Mouse (Mus musculus): ENCODE measurements around the gene Insl3.
A peak's percentile ranks its signal among the peaks of the same experiment; 100 is the strongest.
"Not testable (repeated sequence)": the region's sequence is repeated elsewhere in the genome, so short reads cannot be mapped to it uniquely, and the experiment has no call there.

The Insl3 gene

DNA sequence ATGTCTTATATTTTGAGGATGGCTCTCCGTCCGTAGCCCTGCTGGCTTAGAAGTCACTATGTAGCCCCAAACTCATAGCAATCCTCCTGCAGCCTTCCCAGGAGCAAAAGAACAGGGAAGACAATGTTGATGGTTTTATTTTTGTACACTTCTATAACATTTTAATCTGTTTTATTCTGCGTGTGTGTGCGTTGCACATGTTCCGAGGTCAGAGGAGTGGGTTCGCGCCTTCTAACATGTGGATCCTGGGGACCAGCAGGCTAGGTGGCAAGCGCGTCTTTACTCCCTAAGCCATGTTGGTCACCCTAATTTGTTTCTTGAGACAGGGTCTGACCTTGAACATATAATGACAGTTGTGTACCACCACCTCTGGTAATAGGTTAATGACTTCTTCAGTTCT, 12.2 kb upstream of the Insl3 start:
- DNase-seq (ENCODE audit: low spot score in 2 of 2): no peak

DNA sequence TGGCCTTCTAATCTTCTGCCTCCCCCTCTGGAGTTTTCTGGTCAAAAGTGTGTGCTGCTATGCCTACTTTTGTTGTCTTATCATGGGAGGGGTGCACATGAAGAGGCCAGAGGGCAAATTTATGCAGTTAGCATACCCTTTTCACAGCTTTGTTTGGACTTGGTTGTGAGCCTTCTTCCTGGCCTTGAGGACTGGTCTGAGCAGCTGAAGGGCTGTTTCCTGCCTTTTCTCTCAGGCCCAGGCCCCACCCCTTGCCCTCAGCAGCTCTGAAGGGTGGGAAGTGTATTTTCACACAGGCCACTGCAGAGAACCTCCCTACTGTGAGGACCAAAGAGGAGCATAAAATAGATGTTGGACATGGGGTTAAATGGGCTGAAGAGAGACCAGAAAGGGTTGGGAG, 11.5 kb upstream of the Insl3 start:
- DNase-seq (ENCODE audit: low spot score in 2 of 2): no peak

DNA sequence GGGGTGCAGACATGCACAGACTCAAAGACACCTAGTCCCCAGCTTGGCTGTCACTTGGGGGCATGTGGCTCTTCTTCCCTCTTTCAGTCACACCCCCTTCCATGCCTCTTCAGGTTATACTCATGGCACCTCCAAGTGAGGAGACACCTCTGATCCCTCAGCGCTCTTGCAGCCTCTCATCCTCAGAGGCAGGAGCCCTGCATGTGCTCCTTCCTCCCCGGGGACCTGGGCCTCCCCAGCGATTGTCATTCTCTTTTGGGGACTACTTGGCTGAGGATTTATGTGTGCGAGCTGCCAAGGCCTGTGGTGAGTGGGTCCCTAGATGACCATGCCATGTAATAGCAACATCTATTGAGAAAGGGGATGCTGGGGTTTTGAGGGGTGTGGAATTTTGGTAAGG, 10.8 kb upstream of the Insl3 start:
- DNase-seq (ENCODE audit: low spot score in 2 of 2): no peak

DNA sequence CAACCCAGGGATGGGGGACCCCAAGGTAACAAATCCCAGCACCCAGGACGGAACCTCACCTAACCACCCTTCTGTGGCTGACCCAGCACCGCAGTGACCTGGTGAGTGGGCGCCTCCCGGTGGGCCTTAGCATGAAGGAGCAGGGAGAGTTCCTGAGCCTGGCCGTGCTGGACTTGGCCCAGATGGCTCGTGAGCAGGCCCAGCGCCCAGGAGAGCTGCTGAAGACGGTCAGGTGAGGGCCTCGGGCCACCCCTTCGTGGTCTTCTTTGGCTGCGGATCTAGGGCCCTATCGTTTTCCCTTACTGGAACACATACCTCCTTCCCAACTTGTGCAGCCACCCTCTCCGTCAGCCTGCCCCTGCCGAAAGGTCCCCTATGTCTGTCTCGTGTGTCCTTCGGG, 9.9 kb upstream of the Insl3 start:
- DNase-seq (ENCODE audit: low spot score in 2 of 2): no peak

DNA sequence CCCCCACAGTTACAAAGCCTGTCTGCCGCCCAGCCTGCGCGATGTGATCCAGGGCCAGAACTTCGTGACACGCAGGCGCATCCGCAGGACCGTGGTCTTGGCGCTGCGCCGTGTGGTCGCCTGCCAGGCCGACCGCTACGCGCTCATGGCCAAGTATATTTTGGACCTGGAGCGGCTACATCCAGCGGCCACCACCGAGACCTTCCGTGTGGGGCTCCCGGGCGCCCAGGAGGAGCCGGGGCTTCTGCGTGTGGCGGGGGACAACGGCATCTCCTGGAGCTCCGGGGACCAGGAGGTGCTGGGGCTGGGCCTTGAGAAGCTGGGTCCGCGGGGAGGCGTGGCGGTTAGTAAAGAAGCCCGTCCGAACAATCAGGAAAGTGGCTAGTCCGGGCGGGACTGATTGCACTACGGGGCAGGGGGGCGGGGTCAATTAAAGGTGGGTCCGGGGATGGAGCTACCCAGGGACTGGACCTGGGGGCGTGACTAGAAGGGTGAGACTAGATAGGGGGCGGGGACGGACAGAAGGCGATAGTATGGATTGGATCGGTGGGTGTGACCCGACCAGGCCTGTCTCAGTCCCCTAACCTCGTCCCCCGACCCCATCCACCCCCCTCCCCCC, 9.4 kb upstream of the Insl3 start:
- no peak for DNase-seq (ENCODE audit: low spot score in 2 of 2)

DNA sequence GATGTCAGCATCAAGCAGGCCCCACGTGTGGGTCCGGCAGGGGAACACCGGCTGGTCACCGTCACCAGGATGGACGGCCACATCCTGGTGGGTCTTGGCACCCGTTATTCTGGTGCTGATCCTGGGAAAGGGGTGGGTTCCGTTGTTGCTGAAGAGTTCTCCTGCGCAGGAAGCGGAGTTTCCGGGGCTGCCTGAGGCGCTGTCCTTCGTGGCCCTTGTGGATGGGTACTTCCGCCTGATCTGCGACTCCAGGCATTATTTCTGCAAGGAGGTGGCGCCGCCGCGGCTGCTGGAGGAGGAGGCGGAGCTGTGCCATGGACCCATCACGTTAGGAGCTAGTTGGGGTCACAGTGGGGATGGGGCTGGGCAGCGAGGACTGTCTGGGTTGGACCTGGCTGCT, 8.5 kb upstream of the Insl3 start:
- DNase-seq (ENCODE audit: low spot score in 2 of 2): no peak

DNA sequence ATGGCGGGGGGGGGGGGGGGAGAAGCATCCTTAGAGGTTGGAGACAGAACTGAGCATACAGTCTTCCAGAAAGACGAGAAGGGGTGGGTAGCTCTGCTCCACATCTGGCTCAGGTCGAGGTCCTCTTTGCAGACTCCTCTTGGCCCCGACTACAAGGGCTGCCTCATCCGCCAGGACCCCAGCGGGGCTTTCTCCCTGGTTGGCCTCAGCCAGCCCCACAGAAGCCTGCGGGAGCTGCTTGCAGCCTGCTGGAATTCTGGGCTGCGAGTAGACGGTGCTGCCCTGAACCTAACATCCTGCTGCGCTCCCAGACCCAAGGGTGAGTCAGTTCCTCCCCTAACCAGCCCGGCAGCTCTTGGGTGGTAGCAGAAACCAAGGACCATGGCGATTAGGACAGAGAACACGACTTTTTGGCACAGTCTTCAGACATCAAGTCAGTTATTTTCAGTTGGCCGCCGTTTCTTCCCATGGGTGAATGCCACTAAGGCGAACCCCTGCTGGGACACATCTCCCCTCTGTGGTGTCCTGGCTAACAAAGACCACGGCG, 7.6 kb upstream of the Insl3 start:
- no peak for DNase-seq (ENCODE audit: low spot score in 2 of 2)

DNA sequence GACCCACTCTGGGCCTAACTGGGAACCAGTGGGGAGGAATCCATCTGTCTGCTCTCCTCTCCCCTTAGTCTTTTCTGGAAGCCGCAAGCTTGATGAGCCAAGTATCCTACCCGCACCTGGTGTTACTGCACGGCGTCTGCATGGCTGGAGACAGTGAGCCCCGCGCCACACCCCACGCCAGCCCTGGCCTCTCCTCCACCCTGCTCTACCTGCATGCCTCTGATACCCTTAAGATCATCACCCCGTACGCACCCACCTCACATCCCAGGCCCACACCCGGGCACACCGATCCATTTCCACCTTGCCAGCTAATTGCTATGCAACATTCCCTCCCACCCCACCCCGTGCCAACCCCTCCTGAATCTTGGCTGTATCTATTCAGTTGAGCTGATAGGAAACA, 6.2 kb upstream of the Insl3 start:
- no peak for DNase-seq (ENCODE audit: low spot score in 2 of 2)

DNA sequence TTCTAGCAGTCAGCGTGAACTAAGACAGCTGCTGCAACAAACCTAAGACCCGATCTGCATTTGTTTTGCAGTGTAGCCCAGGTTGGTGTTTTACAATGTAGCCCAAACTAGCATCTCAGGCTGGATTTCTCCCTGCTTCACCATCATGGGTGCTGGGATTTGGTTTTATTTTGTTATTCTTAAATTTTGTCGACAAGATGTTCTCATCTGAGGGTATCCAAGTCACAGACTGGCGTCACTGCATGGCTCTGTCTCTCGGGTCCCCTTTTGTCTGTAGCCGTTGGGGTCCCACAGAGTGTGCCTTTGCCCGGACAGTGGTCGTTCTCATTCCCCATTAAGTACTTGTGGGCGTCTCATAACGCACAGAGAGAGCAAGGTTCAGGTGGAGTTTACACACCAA, 4.3 kb upstream of the Insl3 start:
- no peak for DNase-seq (ENCODE audit: low spot score in 2 of 2)

DNA sequence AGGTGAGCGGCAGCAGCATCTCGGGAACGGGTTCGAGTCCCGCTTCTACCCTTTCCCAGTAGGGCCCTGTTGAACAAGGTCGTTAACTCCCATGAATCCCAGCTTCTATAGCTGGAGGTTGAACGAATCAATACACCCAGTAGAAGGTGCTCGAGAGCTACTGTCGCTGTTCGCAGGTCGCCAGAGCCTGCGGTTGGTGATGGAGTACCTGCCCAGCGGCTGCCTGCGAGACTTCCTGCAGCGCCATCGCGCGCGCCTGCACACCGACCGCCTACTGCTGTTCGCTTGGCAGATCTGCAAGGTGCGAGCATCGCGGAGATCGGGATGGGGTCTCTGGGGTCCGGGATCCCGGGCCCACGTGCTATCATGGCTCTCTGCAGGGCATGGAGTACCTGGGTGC, 3.4 kb upstream of the Insl3 start:
- no peak for DNase-seq (ENCODE audit: low spot score in 2 of 2)

DNA sequence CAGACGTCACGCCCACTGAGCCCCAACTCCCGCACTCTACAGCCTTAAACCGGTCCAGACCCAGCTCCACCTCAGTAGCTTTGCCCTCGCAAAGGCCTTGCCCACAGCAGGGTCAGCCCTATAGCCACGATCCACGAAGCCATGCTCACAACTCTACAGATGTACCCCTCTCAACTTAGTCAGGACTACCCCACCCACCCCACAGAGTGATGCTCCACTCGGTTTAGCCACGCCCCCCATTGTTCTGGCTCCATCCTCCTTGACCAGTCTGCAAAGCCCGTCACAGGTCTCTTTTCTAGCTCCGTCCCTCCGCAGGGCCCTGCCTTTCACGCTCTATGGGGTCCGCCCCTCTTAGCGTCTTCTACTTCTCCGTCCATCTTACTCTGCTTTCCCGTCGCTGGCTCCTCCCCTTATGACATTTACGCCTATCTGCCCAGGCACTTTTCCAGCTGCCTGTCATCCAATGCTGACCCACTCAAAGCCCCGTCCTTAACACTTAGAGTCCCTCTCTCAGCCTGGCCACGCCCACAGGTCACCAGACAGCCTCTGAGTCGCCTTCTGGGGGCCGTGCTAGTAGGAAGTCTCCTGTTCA, 2.8 kb upstream of the Insl3 start:
- DNase-seq (ENCODE audit: low spot score in 2 of 2): no peak

DNA sequence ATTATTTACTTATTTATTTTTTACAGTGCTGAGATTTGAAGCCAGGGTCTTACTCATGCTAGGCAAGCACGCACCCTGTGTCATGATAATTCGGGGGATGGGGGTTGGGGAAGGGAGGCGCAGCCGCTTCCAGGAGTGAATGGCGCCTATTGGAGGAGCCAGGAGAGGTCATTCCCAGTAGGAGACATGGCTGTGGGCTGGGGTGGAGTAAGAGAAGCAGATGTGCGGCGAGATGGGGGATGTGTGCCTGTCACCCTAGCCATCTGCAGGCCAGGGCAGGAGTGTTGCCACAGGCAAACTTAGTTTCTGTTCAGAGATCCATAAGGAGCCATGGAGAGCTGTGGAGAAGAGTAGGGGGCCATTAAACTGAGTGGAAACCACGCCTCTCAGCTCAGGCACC, 1.4 kb upstream of the Insl3 start:
- DNase-seq (ENCODE audit: low spot score in 2 of 2): no peak

DNA sequence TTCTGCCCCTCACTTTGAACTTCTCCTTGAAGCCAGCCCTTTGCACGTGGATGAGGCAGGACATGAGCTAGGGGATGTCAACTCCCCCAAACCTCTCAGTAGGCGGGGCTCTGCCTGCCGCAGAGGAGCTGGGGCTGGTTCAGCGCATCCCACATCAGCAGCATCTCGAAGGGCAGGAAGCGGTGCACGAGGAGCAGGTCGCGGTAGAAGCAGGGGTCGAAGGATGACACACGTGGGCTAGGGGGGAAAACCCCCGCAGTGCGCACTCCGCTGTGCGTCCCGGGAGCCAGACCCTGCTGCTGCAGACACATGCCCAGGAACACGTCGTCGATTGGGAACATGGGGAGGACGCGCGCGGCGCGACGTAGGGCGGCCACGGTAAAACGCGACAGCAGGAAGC, 3.5 kb downstream of the Insl3 start:
- DNase-seq (ENCODE audit: low spot score in 2 of 2): no peak

DNA sequence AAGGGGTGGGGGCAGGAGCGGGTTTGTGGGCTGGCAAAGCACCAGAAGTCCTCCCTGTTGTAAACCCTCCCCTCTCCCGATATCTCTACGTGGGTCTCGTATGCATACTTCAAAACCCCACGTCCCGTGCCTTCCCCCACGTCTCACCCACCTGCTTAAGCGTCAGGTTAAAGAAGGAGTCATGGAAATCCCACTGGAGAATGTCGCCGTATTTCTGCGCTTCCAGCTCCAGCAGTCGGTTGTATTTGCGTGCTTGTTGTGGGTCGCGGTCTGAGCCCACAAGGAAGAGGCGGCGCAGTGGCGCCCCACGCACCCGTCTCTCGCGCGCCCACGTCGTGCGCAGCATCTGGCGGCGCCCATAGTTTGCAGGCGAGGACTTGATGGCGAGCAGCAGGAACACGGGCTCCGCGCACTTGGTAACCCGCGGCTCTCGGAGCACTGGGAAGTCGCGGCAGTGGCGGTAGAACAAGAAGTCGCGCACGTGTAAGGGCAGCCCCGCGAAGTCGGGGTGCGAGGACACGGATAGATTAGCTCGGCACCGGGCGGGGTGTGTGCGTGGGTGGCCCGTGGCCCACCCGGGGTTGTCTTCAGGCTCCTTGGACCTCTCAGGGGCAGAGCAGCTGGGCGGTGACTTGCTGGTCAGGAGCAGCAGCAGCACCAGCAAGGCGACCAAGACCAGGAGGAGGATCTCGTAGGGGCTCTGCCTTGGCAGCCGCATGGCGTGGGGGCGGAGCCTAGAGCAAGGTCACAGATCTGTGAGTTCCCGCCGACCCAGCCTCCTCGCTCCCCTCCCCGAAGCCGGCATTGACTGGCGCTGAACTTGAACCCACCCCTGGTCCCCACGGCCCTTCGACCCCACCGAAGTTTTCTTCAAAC, 4.4 kb downstream of the Insl3 start:
- DNase-seq (ENCODE audit: low spot score in 2 of 2): no peak

DNA sequence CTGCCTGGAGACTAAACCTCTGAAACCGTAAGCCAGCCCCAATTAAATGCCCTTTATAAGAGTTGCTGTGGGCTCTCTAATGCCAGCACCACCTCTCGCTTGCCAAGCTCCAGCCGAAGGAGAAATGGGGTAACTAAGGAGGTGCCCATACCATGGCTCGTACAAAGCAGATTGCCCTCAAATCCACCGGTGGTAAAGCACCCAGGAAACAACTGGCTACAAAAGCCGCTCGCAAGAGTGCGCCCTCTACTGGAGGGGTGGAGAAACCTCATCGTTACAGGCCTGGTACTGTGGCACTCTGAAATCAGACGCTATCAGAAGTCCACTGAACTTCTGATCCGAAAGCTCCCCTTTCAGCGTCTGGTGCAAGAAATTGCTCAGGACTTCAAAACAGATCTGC, 6.4 kb downstream of the Insl3 start:
- not testable (repeated sequence) for DNase-seq (ENCODE audit: low spot score in 2 of 2)

DNA sequence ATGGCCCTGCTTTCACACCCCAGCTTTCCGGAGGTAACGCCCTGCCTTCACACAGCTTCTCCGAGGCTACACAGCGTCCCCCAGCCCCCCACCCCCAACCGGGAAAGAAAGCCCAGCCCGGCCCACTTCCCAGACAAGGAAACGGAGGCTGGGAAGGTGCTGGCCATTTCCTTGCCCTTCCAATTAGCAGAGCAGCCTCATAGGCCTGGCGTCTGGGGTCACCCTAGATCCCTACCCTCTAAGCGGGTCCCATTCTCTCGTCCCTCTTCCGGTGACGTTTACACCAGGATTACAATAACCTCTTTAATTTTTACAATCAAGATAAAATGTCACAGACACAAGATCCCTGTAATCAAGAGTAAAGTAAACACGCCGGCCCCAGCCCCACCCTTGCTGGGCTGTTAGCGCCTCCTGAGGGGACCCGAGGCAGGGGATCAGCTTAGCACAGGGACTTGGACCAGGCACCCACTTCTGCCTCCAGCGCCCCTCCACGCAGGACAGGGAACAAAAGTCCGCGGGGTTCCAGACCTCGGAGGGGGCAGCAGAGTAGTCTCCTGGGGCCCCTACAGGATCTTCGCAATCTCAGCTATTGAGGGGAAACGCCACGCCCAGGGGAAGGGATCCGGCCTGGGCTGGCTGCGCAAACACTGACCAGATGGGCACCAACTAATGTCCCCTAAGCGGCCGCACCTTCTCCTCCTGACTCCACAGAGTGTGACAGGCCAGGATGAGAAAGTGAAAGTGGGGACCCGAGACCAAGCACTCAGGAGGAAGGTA, 11.7 kb downstream of the Insl3 start:
- DNase-seq (ENCODE audit: low spot score in 2 of 2): peak in 1 of 2 experiments; percentile 30

DNA sequence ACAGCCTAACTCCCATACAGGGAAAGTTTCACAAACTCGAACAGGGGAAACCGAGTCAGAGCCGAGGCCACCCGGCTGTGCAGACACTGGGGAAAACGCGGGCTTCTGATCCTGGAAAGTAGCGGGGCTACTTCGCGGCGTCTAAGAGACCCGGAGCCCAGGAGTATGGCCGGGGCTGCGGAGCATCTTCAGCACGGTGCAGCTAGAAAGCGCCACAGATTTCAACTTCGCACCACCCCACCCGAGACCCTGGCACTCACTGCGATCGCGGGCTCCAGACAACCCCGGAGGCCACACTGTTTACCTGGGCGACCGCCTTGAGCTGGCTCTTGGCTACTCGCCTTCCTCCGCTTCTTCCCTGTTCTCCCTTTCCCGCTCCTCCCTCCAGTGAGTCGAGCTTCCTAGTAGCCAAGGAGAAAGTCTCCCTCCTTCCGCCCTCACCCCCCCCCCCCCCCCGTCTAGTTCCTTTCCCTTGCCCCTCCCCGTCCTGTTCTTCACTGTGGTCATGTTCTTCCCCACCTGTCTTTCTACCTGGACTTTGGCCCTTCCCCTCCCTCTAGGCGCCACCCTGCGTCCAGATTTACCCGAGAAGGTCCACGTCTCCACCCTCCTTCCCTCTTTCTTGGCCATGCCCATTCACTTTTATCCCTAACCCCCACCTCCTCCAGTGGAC, 12.5 kb downstream of the Insl3 start, which contains the start of gene B3gnt3:
Gene B3gnt3, minus strand, starts transcription at position 376 of the 673 bp plus-strand sequence.
- DNase-seq (ENCODE audit: low spot score in 2 of 2): no peak

DNA sequence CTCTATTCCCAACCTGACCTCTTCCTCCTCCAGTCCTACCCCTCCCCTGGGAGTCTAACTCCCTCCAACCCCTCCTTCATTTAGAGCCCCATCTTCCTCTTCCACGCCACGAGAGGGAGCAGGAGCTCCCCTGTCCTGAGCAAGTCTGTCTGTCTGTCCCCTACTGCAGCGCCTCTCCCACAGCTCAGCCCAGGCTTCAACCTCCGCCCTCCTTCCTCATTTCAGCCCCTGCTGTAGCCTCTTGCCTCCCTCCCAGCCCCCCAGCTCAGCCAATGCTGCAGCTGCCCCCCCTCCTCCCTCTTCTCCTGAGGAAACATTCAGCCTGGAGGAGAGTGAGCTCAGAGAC, 13.0 kb downstream of the Insl3 start:
- DNase-seq (ENCODE audit: low spot score in 2 of 2): no peak

DNA sequence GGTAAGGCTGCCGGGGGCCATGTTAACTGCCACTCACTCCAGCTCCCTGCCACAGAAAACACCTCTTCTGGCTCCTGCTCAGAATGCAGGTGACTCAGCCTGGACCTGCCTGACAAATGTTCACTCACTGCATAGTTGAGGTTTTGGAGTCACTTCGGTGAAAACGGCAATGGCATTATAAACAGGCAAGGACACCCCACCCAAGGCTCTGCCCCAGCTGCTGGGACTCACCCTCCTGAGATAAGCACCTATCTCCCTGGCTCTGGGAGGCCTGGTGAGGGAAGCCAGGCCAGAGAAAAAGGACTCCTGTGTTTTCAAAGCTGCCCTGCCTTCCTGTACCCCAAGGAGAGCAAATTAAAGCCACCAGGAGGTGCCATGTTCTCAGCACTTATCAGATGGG, 13.9 kb downstream of the Insl3 start:
- peak; percentile 19 to 32 for DNase-seq (ENCODE audit: low spot score in 2 of 2)

DNA sequence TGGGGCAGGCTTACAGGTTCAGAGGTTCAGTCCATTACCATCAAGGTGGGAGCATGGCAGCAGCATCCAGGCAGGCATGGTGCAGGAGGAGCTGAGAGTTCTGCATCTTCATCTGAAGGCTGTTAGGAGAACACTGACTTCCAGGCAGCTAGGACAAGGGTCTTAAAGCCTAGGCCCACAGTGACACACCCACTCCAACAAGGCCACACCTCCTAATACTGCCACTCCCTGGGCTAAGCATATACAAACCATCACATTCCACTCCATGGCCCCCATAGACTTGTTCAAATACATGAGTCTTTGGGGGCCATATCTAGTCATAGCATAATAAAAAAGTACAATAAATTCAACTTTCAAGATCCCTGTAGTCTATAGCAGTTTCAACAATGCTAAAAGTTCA, 14.4 kb downstream of the Insl3 start:
- DNase-seq (ENCODE audit: low spot score in 2 of 2): not testable (repeated sequence)

DNA sequence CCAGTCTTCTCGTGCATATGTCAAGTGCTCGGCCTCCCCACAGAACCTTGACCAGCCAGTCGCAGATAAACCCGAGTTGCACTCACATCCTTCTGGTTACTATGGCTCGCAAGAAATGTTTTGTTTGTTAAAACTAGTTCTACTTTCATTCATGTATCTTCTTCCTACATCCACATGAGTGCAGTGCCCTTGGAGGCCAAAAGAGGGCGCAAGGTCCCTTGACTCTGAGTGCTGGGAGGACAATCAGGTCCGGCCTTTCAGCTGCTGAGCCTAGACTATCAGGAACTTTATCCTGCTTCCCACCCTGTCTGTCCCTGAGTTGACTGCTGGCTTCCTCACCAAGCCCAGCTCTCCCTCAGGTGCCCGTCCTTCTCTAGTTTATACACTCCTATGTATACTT, 18.9 kb downstream of the Insl3 start:
- DNase-seq (ENCODE audit: low spot score in 2 of 2): no peak
